Mouse (Mus musculus) olfactory bulb, adult 2 months (tissue): ENCODE measurements around the gene Podn. TPM values are rescaled to one million over a fixed set of nuclear protein-coding genes. Genes with fewer than 3 reads are reported as not detected.
A peak's percentile ranks its signal among the peaks of the same experiment; 100 is the strongest.
"Not testable (repeated sequence)": the region's sequence is repeated elsewhere in the genome, so short reads cannot be mapped to it uniquely, and the experiment has no call there.

Experiments
- H3K27ac ChIP-seq: fragments of 200-500 bp; 2 replicates; pipeline ENCODE4 v1.5.1; 2012; ENCODE audit warnings: low read depth, low read length; ENCODE audit not compliant: insufficient read depth
- H3K4me1 ChIP-seq: fragments of 200-500 bp; 2 replicates; pipeline ENCODE4 v1.6.1; 2012; ENCODE audit warnings: low read length; ENCODE audit not compliant: control insufficient read depth, insufficient read depth
- H3K4me3 ChIP-seq: fragments of 200-500 bp; 2 replicates; pipeline ENCODE4 v1.5.1; 2012; ENCODE audit warnings: mild to moderate bottlenecking, low read depth, low read length, moderate library complexity; ENCODE audit not compliant: insufficient read depth
- CTCF ChIP-seq: fragments of 200-500 bp; IDR thresholded peaks from 2 replicates; pipeline ENCODE4 v1.5.1; 2012; ENCODE audit warnings: low read depth, mild to moderate bottlenecking, low read length, moderate library complexity; ENCODE audit not compliant: insufficient read depth
- POLR2A ChIP-seq: fragments of 200-500 bp; IDR thresholded peaks from 2 replicates; pipeline ENCODE4 v1.6.1; 2012; ENCODE audit warnings: mild to moderate bottlenecking, low read depth, low read length, moderate library complexity; ENCODE audit not compliant: insufficient read depth
- WGBS: fragments of 180-500 bp; shearing (Covaris S2); methylation state at CpG from one replicate; pipeline ENCODE4 v1.1.7; 2018; 5-methylcytosine and 5-hydroxymethylcytosine counted together
- polyA plus RNA-seq: library from polyadenylated mRNA; stranded (reverse); fragments of >200 nt; gene quantifications from 2 replicates; pipeline ENCODE4 v1.2.4, GENCODE M21; 2012; ENCODE audit warnings: low replicate concordance; ENCODE audit not compliant: missing spikeins, insufficient read depth, insufficient read length

The Podn gene
- polyA plus RNA-seq, 1 experiment, result not detected

- TF ChIP-seq CTCF, result no peak
- TF ChIP-seq POLR2A, result no peak
- no peaks in the 10 kb centered on the region for H3K4me1 ChIP-seq
- no peak overlapping the region for H3K4me3 ChIP-seq
- 100% methylated on average over 2 of the region's 2 CpGs for WGBS
- H3K27ac ChIP-seq, result no peak overlapping the region
These were observed 13.8 kb downstream of the Podn start for GRCm38 (mm10) chr4:108082401-108082806.

- no peaks in the 10 kb centered on the region for H3K4me1 ChIP-seq
- 78% methylated on average over 5 of the region's 5 CpGs for WGBS
- no peak overlapping the region for H3K4me3 ChIP-seq
- TF ChIP-seq CTCF (no peak), POLR2A (no peak)
- no peak overlapping the region for H3K27ac ChIP-seq
These were observed 15.4 kb downstream of the Podn start for GRCm38 (mm10) chr4:108080876-108081275.

GRCm38 (mm10) chr4:108079762-108080161 is 16.5 kb downstream of the Podn start:
- Histone ChIP-seq H3K4me3 (no peak overlapping the region), H3K4me1 (no peaks in the 10 kb centered on the region), H3K27ac (no peak overlapping the region)
- TF ChIP-seq POLR2A, result no peak
- TF ChIP-seq CTCF, result no peak
- WGBS, result 65% methylated on average over 2 of the region's 2 CpGs

- not testable (repeated sequence) for H3K27ac ChIP-seq, H3K4me1 ChIP-seq, H3K4me3 ChIP-seq
- WGBS, result 82% methylated on average over 15 of the region's 15 CpGs
These were observed 17.1 kb downstream of the Podn start for GRCm38 (mm10) chr4:108079191-108079590.

GRCm38 (mm10) chr4:108077224-108077955 is 18.9 kb downstream of the Podn start:
- WGBS, result 84% methylated on average over 3 of the region's 3 CpGs
- Histone ChIP-seq H3K4me3 (no peak overlapping the region), H3K4me1 (no peaks in the 10 kb centered on the region), H3K27ac (no peak overlapping the region)
- TF ChIP-seq POLR2A, result no peak
- TF ChIP-seq CTCF, result no peak

- H3K27ac ChIP-seq, result no peak overlapping the region
- WGBS, result 87% methylated on average over 3 of the region's 3 CpGs
- TF ChIP-seq CTCF, result no peak
- TF ChIP-seq POLR2A, result no peak
- H3K4me3 ChIP-seq, result no peak overlapping the region
- H3K4me1 ChIP-seq, result 0 out of 2 replicates have a peak, but pooled peaks cover 3% of the 10 kb centered on the region
These were observed 21.9 kb downstream of the Podn start for GRCm38 (mm10) chr4:108074204-108074823.

DNA sequence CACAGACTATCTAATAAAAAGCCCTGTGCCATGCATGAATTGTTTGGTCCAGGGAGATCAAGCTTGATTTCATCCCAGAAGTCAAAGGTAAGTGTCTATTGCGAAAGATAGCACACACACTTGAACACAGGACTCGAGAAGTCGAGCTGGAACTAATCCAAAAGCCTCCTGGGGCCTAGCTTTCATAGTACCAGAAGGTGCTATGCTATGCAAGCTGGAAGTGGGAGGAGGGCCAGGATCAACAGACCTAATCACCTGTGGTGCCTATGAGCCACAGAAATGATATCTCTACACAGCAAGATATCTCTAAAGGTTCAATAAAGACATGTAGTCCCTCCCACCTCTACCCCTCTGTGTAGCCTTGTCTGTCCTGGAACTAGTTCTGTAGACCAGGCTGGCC is 24.2 kb downstream of the Podn start:
- no peak for TF ChIP-seq POLR2A
- no peak for TF ChIP-seq CTCF
- H3K4me3 ChIP-seq, result no peak overlapping the region
- H3K27ac ChIP-seq, result no peak overlapping the region
- peaks cover 7% of the 10 kb centered on the region; the same call in 1 of the 2 replicates for H3K4me1 ChIP-seq
- 94% methylated on average over 3 of the region's 3 CpGs for WGBS

DNA sequence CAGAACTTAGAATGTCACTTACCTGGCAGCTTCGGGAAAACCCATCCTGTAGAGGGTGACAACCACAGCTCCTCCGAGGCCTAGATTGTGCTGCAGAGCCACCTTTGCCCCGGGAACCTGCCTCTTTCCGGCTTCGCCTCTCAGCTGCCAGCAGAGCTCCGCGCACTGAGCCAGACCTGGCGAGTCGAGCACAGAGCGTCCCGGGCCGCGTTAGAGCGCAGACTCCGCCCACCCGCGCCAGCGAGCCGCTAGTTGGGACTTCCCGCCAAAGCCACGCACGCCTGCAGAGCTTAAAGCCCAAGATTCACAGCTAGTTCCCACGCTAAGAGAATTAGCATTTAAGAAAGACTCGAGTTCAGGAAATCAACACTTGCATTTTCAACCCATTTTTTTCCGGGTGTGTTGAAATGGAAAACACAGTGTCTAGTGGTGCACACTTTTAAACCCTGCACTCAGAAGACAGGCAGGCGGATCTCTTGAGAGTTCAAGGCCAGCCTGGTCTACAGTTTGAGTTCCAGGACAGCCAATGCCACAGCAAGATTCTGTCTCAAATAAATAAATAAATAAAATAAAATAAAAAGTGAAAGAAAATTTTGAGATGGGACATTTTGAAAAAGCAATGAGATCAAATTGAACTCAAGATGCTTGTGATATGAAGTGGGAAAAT is 24.9 kb downstream of the Podn start:
- WGBS, result 1% methylated on average over 26 of the region's 26 CpGs
- Histone ChIP-seq H3K4me1 (peaks cover 7% of the 10 kb centered on the region; the same call in 1 of the 2 replicates), H3K27ac (no peak overlapping the region), H3K4me3 (peak overlapping the region; percentile 50)
- TF ChIP-seq POLR2A (0 out of 2 replicates have a peak, but pooled peaks have one; percentile 30), CTCF (no peak)

- H3K4me1 ChIP-seq, result peaks cover 7% of the 10 kb centered on the region; the same call in 1 of the 2 replicates
- H3K27ac ChIP-seq, result no peak overlapping the region
- TF ChIP-seq CTCF, result no peak
- no peak for TF ChIP-seq POLR2A
- 2% methylated on average over 8 of the region's 8 CpGs for WGBS
- peak overlapping the region; percentile 50 for H3K4me3 ChIP-seq
These were observed 25.5 kb downstream of the Podn start for GRCm38 (mm10) chr4:108070723-108071122.
